Comparison of ENCODE assay signal across 10 mouse cellular contexts in the genomic region with DNA sequence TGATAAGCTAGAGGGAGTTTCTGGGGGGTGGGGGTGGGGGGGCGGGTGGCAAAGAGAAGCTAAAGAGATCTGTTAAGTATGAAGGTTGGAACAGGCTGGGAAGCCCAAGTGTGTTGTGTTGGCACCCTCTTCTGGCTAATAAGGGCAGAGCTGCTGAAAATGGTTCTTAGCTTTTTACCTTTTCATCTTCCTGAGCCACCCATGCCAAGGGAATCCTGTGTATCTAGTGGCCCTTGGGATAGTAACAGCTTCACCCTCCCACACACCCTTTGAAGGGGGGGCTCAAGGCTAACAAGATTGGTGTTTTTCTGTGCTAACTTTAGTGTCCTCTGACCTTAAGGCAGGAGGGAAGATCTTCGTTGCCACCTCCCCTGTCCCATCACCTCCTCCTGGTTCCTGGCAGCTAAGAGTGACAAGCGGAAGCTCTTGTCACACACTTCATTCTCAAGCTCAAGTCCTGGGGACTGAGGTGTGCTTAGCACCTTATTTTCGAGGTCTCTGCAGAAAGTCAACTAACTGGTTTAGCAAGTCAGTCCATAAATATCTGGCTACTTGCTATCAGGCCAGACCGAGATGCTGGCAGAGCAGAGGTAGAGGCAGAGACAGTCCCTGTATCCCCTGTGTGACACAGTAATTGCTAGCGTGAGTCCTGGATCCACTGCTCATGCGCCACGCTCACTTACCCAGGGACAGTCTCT. TPM values are rescaled to one million over a fixed set of nuclear protein-coding genes. Genes with fewer than 3 reads are reported as not detected.
DNase-seq lines count a peak whose midpoint lies in the region; ATAC-seq lines count a peak whose summit lies in the region.
"Had no signal": no experiment of that assay in that cellular context is flagged by ENCODE, and none has a peak within 500 bp of the region (broad histone marks: within the 10 kb centered on the region; RNA-seq: fewer than 3 reads in every experiment).

No protein-coding gene starts in this region.

- H3K9me3 ChIP-seq in hindbrain, embryonic 14.5 days (ENCODE audit: control insufficient read depth, low read length), result no peaks in the 10 kb centered on the region

- H3K9ac ChIP-seq in hindbrain, embryonic 14.5 days, result no peak overlapping the region

- H3K4me1 ChIP-seq in hindbrain, embryonic 14.5 days (replicated peaks; ENCODE audit: control insufficient read depth, insufficient read depth, low read length), result no peaks in the 10 kb centered on the region

- 79% methylated on average over 8 of the region's 8 CpGs for WGBS in hindbrain, embryonic 14.5 days

- DNase-seq in spleen, postnatal 36 days (ENCODE audit: low spot score in 2 of 2), result peak; percentile 23 to 29
- DNase-seq in spleen, postnatal 14 days (ENCODE audit: low spot score in 2 of 2), result no peak
- peak; percentile 30 for DNase-seq in c-Kit-positive CD71-negative TER-119-negative erythroid progenitor cells, embryonic 14.5 days (ENCODE audit: low read depth)
- peak; percentile 67 for DNase-seq in hindbrain, embryonic 14.5 days (ENCODE audit: low spot score)
- DNase-seq in left cerebral cortex, adult 11 months (ENCODE audit: low spot score), result peak; percentile 37
- peak; percentile 71 for DNase-seq in splenic B cell, adult 2 months (ENCODE audit: low read depth, low spot score)
- no peak for DNase-seq in urinary bladder, adult 2 months (ENCODE audit: low spot score)

- no peaks in the 10 kb centered on the region for H3K27me3 ChIP-seq in hindbrain, embryonic 14.5 days (ENCODE audit: control insufficient read depth, insufficient read depth, low read length)
- H3K27me3 ChIP-seq in splenic B cell, adult 2 months (ENCODE audit: control insufficient read depth, insufficient read depth, low read length, poor library complexity, severe bottlenecking), result no peaks in the 10 kb centered on the region

- H3K4me2 ChIP-seq in hindbrain, embryonic 14.5 days (replicated peaks), result no peak overlapping the region

- no peak overlapping the region for H3K27ac ChIP-seq in hindbrain, embryonic 14.5 days

- no peak overlapping the region for H3K4me3 ChIP-seq in hindbrain, embryonic 14.5 days (replicated peaks; ENCODE audit: low read length)

- ATAC-seq in hindbrain, embryonic 14.5 days (ENCODE audit: low FRiP score), result no peak
- ATAC-seq in megakaryocyte, adult 5-6 weeks (ENCODE audit: poor library complexity, severe bottlenecking), result peak; percentile 60; the same call in 1 of the 2 replicates

- peaks cover 38% of the 10 kb centered on the region for H3K36me3 ChIP-seq in hindbrain, embryonic 14.5 days (replicated peaks; ENCODE audit: control insufficient read depth, insufficient read depth)
- peaks cover 2% of the 10 kb centered on the region; the same call in 1 of the 2 replicates for H3K36me3 ChIP-seq in splenic B cell, adult 2 months (ENCODE audit: control insufficient read depth, insufficient read depth, low read length, poor library complexity, severe bottlenecking)

RNA-seq across cellular contexts. Expression of a gene that starts 18.1 kb away (rescaled TPM):
- 22.3 and 23.6 TPM in 2 replicates for polyA plus RNA-seq in hindbrain, embryonic 14.5 days (2014; fragmentation: Nextera tagmentation; extraction: Ambion mirVana)
- 49.1 and 51.8 TPM in 2 replicates for total RNA-seq in megakaryocyte, adult 5-6 weeks (2015)
- 27.7 and 32.6 TPM in 2 replicates for total RNA-seq in megakaryocyte, adult 5-6 weeks (2017)
- 5.2 and 5.6 TPM in 2 replicates for polyA plus RNA-seq in urinary bladder, adult 2 months (2012; rRNA removed)

RNA-seq across cellular contexts. Expression of a gene that starts 35.3 kb away (rescaled TPM):
- polyA plus RNA-seq in hindbrain, embryonic 14.5 days (2014; fragmentation: Nextera tagmentation; extraction: Ambion mirVana), result 65.7 and 69.0 TPM in 2 replicates
- 73.0 and 82.7 TPM in 2 replicates for total RNA-seq in megakaryocyte, adult 5-6 weeks (2015)
- 59.2 and 61.3 TPM in 2 replicates for total RNA-seq in megakaryocyte, adult 5-6 weeks (2017)
- polyA plus RNA-seq in urinary bladder, adult 2 months (2012; rRNA removed), result 50.4 and 60.1 TPM in 2 replicates

RNA-seq across cellular contexts. Expression of a gene that starts 42.5 kb away (rescaled TPM):
- polyA plus RNA-seq in hindbrain, embryonic 14.5 days (2014; fragmentation: Nextera tagmentation; extraction: Ambion mirVana), result not detected in 2 replicates
- not detected in 2 replicates for total RNA-seq in megakaryocyte, adult 5-6 weeks (2015)
- not detected in 2 replicates for total RNA-seq in megakaryocyte, adult 5-6 weeks (2017)
- not detected in 2 replicates for polyA plus RNA-seq in urinary bladder, adult 2 months (2012; rRNA removed)
- polyA plus RNA-seq: frontal cortex, adult 2 months; neural tube, embryonic 11.5 days had no signal

Comparison
In these comparisons a context has a peak if more than half of its experiments do, and no peak if none do; other contexts are left out.
1. DNase-seq: peak in spleen, postnatal 36 days (2 of 2), c-Kit-positive CD71-negative TER-119-negative erythroid progenitor cells, embryonic 14.5 days (single experiment), hindbrain, embryonic 14.5 days (single experiment), left cerebral cortex, adult 11 months (single experiment) and splenic B cell, adult 2 months (single experiment); none in spleen, postnatal 14 days (0 of 2) and urinary bladder, adult 2 months (single experiment).